Mouse (Mus musculus) neural tube, embryonic 13.5 days (tissue): ENCODE measurements around the gene St14. TPM values are rescaled to one million over a fixed set of nuclear protein-coding genes. Genes with fewer than 3 reads are reported as not detected.

Experiments used
- ATAC-seq: fragments of 200-750 bp; cut with Nextera tagmentation; 2 replicates; pipeline ENCODE4 v1.8.0; 2017; ENCODE audit warnings: low read depth, mild to moderate bottlenecking, moderate TSS enrichment, moderate library complexity
- H3K27ac ChIP-seq: fragments of 300-500 bp; sonication (generic); replicated peaks from 2 replicates; pipeline ENCODE4 v1.5.1; 2015; ENCODE audit warnings: moderate library complexity, mild to moderate bottlenecking, inconsistent platforms
- H3K27me3 ChIP-seq: fragments of 300-500 bp; sonication (generic); 2 replicates; pipeline ENCODE4 v1.6.1; 2015; ENCODE audit warnings: mild to moderate bottlenecking, inconsistent platforms
- H3K36me3 ChIP-seq: fragments of 300-500 bp; sonication (generic); 2 replicates; pipeline ENCODE4 v1.6.1; 2015; ENCODE audit warnings: mild to moderate bottlenecking, inconsistent platforms
- H3K4me1 ChIP-seq: fragments of 300-500 bp; sonication (generic); replicated peaks from 2 replicates; pipeline ENCODE4 v1.6.1; 2015; ENCODE audit warnings: inconsistent platforms
- H3K4me2 ChIP-seq: fragments of 300-500 bp; sonication (generic); 2 replicates; pipeline ENCODE4 v1.6.1; 2015; ENCODE audit warnings: inconsistent platforms, mild to moderate bottlenecking, moderate library complexity
- H3K4me3 ChIP-seq: fragments of 300-500 bp; sonication (generic); 2 replicates; pipeline ENCODE4 v1.5.1; 2015; ENCODE audit warnings: mild to moderate bottlenecking, inconsistent platforms
- H3K9ac ChIP-seq: fragments of 300-500 bp; sonication (generic); 2 replicates; pipeline ENCODE4 v1.6.1; 2015; ENCODE audit warnings: moderate library complexity, mild to moderate bottlenecking, inconsistent platforms
- H3K9me3 ChIP-seq: fragments of 300-500 bp; sonication (generic); 2 replicates; pipeline ENCODE4 v1.6.1; 2016; ENCODE audit warnings: inconsistent platforms
- WGBS: fragments of 180-500 bp; shearing (Covaris S2); methylation state at CpG from one replicate; pipeline ENCODE4 v1.1.7; 2015; 5-methylcytosine and 5-hydroxymethylcytosine counted together
- polyA plus RNA-seq: library from polyadenylated mRNA; unstranded; fragments of >200 nt; fragmentation: Nextera tagmentation; extraction: Ambion mirVana; gene quantifications from 2 replicates; pipeline ENCODE4 v1.2.1, GENCODE M21; 2015

The St14 gene
- polyA plus RNA-seq, 1 experiment from 2014 or later = 0.39 TPM

DNA sequence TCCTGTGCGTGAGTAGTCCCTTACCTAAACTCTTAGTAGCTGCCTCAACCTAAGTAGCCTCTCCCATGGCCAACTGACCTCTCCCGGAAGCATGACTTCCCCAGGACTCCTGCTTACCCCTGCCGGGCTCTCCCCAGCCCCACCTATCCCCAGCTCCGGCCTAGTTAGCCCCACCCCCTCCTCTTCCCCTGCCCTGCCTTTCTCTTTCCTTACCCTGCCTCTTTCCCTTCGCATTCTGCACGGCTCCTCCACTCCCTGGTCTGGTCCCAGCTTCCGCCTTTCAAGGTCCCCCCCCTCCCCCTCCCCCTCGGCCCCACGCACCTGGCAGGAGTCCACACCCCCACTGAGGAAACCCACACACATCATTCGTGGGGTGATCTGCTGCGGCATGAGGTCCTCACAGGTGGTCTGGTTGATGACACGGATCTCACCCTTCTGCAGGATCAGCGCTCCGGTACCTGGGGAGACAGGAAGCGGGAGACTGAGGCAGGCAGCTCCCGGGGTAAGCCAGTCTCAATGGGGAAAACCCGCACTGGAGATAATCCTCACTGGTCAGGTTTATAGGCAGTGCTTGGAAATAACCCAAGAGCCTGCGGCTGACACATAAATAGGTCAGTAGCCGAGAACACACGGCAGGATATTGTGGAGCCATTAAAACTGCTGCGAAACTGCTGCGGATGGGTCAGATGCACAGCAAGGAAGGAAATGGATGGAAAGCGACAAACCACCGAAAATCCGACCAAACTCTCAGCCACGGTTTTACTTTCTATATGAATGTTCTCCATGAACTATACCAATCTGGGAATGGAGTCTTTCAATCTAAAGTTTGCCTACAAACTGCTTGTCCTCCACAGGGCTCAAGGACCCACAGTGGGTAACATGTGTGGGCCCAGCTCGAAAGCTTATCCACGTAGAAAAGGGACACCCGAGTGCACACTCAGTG is 41.3 kb downstream of the St14 start:
- no peak for ATAC-seq
- WGBS = 79% methylated on average over 29 of the region's 29 CpGs

DNA sequence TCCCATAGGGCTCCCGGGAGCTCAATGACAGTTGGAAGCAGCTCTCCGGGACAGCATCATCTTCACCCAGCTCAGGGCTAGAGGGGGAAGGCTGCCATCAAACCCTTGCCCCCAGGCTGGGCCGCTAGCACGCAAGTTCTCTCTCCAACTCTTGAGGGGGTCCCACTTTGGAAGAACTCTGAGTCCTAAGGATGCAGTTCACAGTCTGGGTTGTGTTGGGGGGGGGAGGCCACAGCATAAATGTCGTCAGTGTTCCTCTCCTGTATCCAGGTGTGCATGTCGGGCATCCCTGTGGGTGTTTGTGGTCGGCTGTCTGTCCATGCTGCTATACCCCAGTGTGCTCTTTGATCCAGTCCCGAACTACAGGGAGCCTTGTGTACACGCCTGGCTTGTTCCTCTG is 42.1 kb downstream of the St14 start:
- H3K4me1 ChIP-seq = no peaks in the 10 kb centered on the region
- no peak overlapping the region for H3K27ac ChIP-seq
- no peaks in the 10 kb centered on the region for H3K27me3 ChIP-seq
- WGBS = 74% methylated on average over 9 of the region's 9 CpGs
- no peak for ATAC-seq
- no peak overlapping the region for H3K4me2 ChIP-seq
- H3K4me3 ChIP-seq = no peak overlapping the region
- no peaks in the 10 kb centered on the region for H3K36me3 ChIP-seq
- no peak overlapping the region for H3K9ac ChIP-seq
- H3K9me3 ChIP-seq = no peaks in the 10 kb centered on the region

More for the DNA sequence above, 41.3 kb downstream of the St14 start:
- no peak overlapping the region for H3K4me3 ChIP-seq
- H3K36me3 ChIP-seq = no peaks in the 10 kb centered on the region
- H3K27ac ChIP-seq = no peak overlapping the region
- no peaks in the 10 kb centered on the region for H3K27me3 ChIP-seq
- H3K4me1 ChIP-seq = no peaks in the 10 kb centered on the region
- H3K4me2 ChIP-seq = no peak overlapping the region
- H3K9ac ChIP-seq = no peak overlapping the region
- H3K9me3 ChIP-seq = no peaks in the 10 kb centered on the region

DNA sequence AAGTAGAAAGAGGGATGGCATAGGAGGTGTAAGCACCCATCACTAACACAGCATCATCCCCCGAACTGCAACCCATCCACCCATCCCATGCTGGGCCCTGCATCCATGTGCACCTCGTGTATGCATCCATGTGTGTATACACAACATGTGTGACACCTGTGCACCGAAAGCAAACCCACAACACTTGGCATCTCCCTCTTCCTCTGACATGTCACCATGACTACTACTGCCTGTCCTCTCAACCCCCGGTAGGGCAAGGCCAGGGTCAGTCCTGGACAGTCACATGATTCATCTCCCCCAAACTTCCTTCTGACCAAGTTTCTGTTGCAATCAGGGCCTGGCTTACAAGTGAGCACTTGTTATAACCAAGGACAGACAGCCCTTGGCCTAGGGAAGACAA is 42.8 kb downstream of the St14 start:
- Histone ChIP-seq H3K9ac (no peak overlapping the region), H3K4me2 (no peak overlapping the region), H3K27ac (no peak overlapping the region), H3K4me3 (no peak overlapping the region), H3K36me3 (no peaks in the 10 kb centered on the region), H3K27me3 (no peaks in the 10 kb centered on the region), H3K9me3 (no peaks in the 10 kb centered on the region), H3K4me1 (no peaks in the 10 kb centered on the region)
- WGBS = 82% methylated on average over 4 of the region's 4 CpGs
- ATAC-seq = no peak

DNA sequence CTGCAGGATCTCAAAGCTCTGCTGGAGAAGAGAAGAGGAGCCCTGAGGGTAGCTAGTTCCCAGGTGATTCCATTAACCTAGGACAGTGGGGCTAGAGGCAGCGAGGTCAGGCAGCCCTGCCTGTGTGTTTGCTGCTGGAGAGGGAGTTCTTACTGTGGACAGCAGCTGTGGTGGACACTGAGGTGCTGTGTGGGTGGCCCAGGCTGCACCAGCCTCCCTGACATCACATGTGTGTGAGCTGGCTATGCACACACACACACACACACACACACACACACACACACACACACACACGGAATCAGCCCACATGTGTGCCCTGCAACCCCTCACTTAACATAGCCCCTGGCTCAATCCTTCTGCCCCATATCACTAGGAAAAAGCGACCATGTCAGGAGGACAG is 43.5 kb downstream of the St14 start:
- ATAC-seq = no peak
- WGBS = 69% methylated on average over 3 of the region's 3 CpGs
- H3K4me3 ChIP-seq = no peak overlapping the region

DNA sequence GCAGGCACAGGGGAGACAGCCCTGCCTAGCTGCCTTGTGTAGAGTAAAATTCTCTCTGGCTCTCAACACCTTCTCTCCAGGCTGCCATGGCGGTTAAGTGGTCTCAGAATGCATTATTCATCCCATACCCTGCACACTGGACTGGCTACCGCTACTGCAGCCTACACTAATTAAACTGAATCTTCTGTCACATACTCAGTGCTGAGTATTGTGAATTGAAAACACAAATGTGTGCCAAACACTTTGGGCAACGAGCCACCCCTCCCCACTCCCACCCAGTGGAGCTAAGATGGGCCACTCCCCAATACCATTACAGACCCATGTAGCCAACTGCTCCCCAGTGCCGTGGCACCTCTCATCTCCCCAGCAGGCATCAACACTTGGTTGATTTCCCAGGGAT is 44.2 kb downstream of the St14 start:
- WGBS = 70% methylated on average over 4 of the region's 4 CpGs
- no peak for ATAC-seq
- Histone ChIP-seq H3K9me3 (no peaks in the 10 kb centered on the region), H3K27ac (no peak overlapping the region), H3K4me2 (no peak overlapping the region), H3K9ac (no peak overlapping the region), H3K27me3 (no peaks in the 10 kb centered on the region), H3K36me3 (no peaks in the 10 kb centered on the region), H3K4me1 (no peaks in the 10 kb centered on the region), H3K4me3 (no peak overlapping the region)

More for the DNA sequence above, 43.5 kb downstream of the St14 start:
- H3K27me3 ChIP-seq = no peaks in the 10 kb centered on the region
- no peaks in the 10 kb centered on the region for H3K4me1 ChIP-seq
- H3K9ac ChIP-seq = no peak overlapping the region
- no peaks in the 10 kb centered on the region for H3K9me3 ChIP-seq
- H3K4me2 ChIP-seq = no peak overlapping the region
- no peak overlapping the region for H3K27ac ChIP-seq
- H3K36me3 ChIP-seq = no peaks in the 10 kb centered on the region

DNA sequence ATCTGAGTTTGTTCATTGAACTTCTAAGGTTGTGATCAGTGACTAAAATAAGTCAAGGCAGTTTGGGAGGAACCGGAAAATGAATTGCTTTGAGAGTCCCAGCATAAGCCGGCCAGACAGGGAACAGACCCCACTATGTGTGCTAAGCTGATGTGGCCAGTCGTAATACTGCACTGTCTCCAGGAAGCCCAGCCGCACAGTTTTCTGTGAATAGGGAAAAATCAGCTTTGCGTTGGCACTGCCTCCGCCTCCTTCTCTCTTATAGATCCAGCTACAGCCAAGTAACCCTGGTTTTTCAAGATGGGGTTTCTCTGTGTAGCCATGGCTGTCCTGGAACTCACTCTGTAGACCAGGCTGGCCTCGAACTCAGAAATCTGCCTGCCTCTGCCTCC is 44.9 kb downstream of the St14 start:
- WGBS = 83% methylated on average over 7 of the region's 7 CpGs
- H3K4me1 ChIP-seq = no peaks in the 10 kb centered on the region; the same call in 1 of the 2 replicates
- no peak overlapping the region for H3K9ac ChIP-seq
- H3K4me2 ChIP-seq = no peak overlapping the region
- H3K36me3 ChIP-seq = no peaks in the 10 kb centered on the region
- no peaks in the 10 kb centered on the region for H3K27me3 ChIP-seq
- H3K9me3 ChIP-seq = no peaks in the 10 kb centered on the region
- ATAC-seq = no peak
- no peak overlapping the region for H3K27ac ChIP-seq
- H3K4me3 ChIP-seq = no peak overlapping the region

DNA sequence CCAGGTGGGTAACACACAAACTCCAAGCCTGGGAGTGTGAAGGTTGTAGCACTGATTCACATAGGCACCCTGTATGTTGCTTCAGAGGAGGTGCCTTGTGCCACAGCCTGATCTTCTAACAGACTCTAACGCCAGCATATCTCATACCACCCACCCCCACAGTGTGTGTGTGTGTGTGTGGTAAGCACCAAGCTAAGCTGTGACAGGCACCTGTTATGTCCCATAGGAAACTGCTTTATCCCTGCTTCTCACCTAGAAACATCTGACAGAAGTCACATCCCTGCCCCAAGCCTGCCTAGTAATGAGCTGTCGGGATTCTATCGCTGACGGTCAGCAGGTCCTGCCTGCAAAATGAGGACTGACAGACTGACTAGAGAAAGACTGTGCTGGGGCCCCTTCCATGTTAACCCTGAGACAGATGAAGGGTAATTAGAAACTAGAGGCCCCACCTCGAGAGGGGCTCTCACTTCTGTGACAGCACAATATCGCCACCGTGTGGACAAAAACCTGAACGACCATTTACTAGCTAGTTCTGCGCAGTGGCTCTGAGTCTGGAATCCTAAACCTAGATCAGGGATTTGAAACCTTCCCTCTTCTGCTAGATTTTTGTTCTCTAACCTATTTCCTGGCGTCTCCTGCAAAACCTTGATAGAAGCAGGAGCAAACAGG is 45.4 kb downstream of the St14 start:
- Histone ChIP-seq H3K27ac (no peak overlapping the region), H3K9me3 (no peaks in the 10 kb centered on the region), H3K4me2 (no peak overlapping the region), H3K9ac (no peak overlapping the region), H3K27me3 (no peaks in the 10 kb centered on the region), H3K4me3 (no peak overlapping the region), H3K4me1 (no peaks in the 10 kb centered on the region; the same call in 1 of the 2 replicates), H3K36me3 (no peaks in the 10 kb centered on the region)
- ATAC-seq = peak; percentile 32; the same call in 1 of the 2 replicates
- 17% methylated on average over 10 of the region's 10 CpGs for WGBS

DNA sequence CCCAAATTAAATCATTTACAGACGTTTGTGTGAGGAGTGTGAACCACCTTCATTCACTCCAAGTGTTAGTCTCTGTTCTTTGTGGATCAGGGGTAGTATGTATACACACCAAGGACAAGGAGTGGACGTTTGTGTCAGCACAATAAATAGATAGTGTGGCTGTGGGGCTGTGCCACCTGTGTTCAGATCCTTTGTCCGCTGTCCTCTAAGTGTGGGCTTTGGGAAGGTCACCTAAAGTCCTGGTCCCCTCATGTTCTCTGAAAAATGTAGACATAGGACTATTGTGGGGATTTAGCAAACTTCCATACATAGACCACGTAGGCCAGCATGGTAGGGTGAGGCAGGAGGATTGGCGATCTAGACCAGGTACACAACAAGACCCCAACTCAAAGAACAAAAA is 46.1 kb downstream of the St14 start:
- H3K4me3 ChIP-seq = no peak overlapping the region
- 78% methylated on average over 5 of the region's 5 CpGs for WGBS

DNA sequence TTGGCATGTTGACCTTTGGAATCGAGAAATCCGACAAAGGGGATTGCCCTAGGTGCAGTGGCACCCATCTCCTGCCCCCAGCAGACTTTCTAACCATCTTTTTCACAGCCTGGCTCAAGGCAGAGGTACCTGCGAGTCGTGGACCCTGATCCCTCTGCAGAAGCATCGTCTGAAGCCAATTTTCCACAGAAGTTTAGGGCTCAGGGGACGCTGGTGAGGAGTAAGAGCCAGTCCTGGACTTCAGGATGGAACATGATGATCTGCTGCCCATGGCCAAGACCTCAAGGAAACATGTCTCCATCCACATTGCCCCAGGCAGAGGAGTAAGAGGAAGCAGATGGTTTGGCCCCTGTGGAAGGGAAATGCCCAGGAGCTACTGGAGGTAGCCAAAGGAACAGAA is 48.9 kb downstream of the St14 start:
- no peaks in the 10 kb centered on the region for H3K36me3 ChIP-seq
- H3K4me2 ChIP-seq = no peak overlapping the region
- H3K4me3 ChIP-seq = no peak overlapping the region
- WGBS = 78% methylated on average over 6 of the region's 6 CpGs
- no peak for ATAC-seq
- H3K9me3 ChIP-seq = no peaks in the 10 kb centered on the region
- no peak overlapping the region for H3K27ac ChIP-seq
- H3K27me3 ChIP-seq = no peaks in the 10 kb centered on the region
- H3K9ac ChIP-seq = no peak overlapping the region
- no peaks in the 10 kb centered on the region; the same call in 1 of the 2 replicates for H3K4me1 ChIP-seq

More for the DNA sequence above, 46.1 kb downstream of the St14 start:
- H3K9ac ChIP-seq = no peak overlapping the region
- no peak overlapping the region for H3K27ac ChIP-seq
- no peaks in the 10 kb centered on the region for H3K9me3 ChIP-seq
- H3K36me3 ChIP-seq = no peaks in the 10 kb centered on the region
- no peak for ATAC-seq
- no peak overlapping the region for H3K4me2 ChIP-seq
- no peaks in the 10 kb centered on the region for H3K27me3 ChIP-seq
- H3K4me1 ChIP-seq = no peaks in the 10 kb centered on the region; the same call in 1 of the 2 replicates

DNA sequence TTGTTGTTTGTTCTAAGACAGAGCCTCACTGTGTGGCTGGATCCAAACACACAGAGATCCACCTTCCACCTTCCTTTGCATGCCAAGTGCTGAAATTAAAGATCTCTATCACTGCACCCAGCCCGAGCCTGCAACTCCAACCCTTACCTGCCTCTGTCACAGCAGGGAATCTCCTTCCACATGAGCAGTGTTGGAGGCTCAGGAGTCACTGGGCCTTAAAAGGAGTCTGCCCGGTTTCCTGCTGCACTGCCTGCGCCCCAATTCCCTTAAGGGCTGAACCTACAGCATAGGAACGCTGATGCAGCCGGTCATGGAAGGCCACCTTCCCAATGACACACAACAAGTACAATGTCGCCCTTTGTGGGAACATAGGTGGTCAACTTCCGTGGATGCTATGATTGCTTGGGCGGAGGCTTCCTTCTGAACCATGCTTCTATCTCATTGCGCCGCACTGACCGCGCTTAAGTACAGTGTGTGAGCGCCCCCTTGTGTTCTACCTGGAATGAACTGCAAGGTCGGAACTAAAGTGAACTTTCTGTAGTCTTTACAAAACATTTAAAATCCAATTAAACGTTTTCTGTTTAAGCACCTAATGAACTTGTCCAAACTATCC is 49.5 kb downstream of the St14 start:
- Histone ChIP-seq H3K4me3 (peak overlapping the region; percentile 17), H3K9ac (peak overlapping the region; percentile 59), H3K4me1 (no peaks in the 10 kb centered on the region; the same call in 1 of the 2 replicates), H3K36me3 (no peaks in the 10 kb centered on the region), H3K9me3 (no peaks in the 10 kb centered on the region), H3K27me3 (no peaks in the 10 kb centered on the region), H3K27ac (no peak overlapping the region; the same call in 1 of the 2 replicates), H3K4me2 (peak overlapping the region; percentile 53)
- peak; percentile 55 for ATAC-seq
- WGBS = 5% methylated on average over 15 of the region's 15 CpGs

DNA sequence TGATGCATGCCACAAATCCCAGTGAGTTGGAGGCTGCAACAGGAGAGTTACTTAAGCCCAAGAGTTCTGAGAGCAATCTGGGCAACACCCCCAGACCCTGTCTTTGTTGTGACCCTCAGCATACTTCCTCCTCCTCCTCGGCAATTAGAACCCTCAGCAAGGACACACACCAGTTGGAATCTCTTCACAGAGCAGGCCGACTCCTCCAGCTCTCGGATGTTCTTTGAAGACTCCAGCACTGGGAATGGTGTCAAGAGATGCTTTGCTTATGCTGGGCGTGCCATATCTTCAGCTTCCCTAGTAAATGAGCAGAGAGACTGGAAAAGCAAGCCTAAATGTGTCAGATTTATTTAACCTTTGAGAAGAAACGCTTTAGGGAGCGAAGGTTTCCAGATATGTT is 50.9 kb downstream of the St14 start:
- H3K4me3 ChIP-seq = no peak overlapping the region
- H3K9ac ChIP-seq = no peak overlapping the region
- ATAC-seq = no peak
- no peaks in the 10 kb centered on the region for H3K27me3 ChIP-seq
- no peaks in the 10 kb centered on the region for H3K36me3 ChIP-seq
- no peaks in the 10 kb centered on the region for H3K9me3 ChIP-seq
- H3K27ac ChIP-seq = no peak overlapping the region
- no peak overlapping the region for H3K4me2 ChIP-seq
- 75% methylated on average over 6 of the region's 6 CpGs for WGBS
- no peaks in the 10 kb centered on the region; the same call in 1 of the 2 replicates for H3K4me1 ChIP-seq

DNA sequence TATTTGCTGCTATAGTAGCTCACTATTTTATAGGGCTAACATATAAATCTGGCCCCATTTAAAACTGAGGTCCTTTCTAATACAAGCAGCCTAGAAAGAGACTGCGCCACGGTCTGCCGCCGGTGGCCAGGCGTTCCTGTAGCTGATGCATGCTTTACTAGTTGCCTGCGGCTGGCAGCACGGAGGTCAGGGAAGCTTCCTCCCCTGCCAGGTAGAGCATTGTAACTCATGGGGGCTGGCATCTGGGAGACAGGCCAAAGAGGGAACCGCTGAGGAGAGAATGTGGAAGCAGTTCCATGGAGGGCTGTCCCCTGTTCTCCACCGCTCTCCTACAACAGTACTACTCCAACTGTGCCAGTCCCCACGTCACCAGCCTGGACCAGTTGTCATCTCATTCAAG is 56.8 kb downstream of the St14 start:
- WGBS = 86% methylated on average over 10 of the region's 10 CpGs
- Histone ChIP-seq H3K27me3 (no peaks in the 10 kb centered on the region), H3K9ac (no peak overlapping the region), H3K4me2 (no peak overlapping the region), H3K4me3 (no peak overlapping the region), H3K4me1 (no peaks in the 10 kb centered on the region), H3K27ac (no peak overlapping the region), H3K36me3 (no peaks in the 10 kb centered on the region), H3K9me3 (no peaks in the 10 kb centered on the region)
- no peak for ATAC-seq
